Mouse (Mus musculus) CH12.LX (cell line): ENCODE measurements around the gene Tgfbr3. TPM values are rescaled to one million over a fixed set of nuclear protein-coding genes. Genes with fewer than 3 reads are reported as not detected.

Experiments used
- DNase-seq: peaks from one replicate; pipeline ENCODE4 v3.0.0-alpha.2; 2013; ENCODE audit errors: extremely low read depth
- H3K27ac ChIP-seq: 2 replicates; pipeline ENCODE4 v1.5.1; 2012; ENCODE audit warnings: low read depth, mild to moderate bottlenecking, control low read depth, moderate library complexity; ENCODE audit not compliant: insufficient read depth
- H3K27me3 ChIP-seq: replicated peaks from 2 replicates; pipeline ENCODE3; 2012; ENCODE audit warnings: inconsistent platforms
- H3K36me3 ChIP-seq, 2 experiments: replicated peaks in 1 of 2; 2 replicates each; pipeline versions ENCODE3 to v1.6.1; 2012; ENCODE audit warnings: inconsistent platforms in 1 of 2, low read length in 1 of 2, mild to moderate bottlenecking in 1 of 2, mixed read lengths in 1 of 2, moderate library complexity in 1 of 2; ENCODE audit not compliant: control insufficient read depth in 1 of 2, insufficient read depth in 1 of 2
- H3K4me1 ChIP-seq, 2 experiments: 2 replicates each; pipeline ENCODE4 v1.6.1; 2012; ENCODE audit warnings: inconsistent platforms in 1 of 2, moderate library complexity in 1 of 2; ENCODE audit not compliant: insufficient read depth in 2 of 2, control insufficient read depth in 1 of 2
- H3K4me2 ChIP-seq: 2 replicates; pipeline ENCODE4 v1.6.1; 2012; ENCODE audit warnings: low read depth, mild to moderate bottlenecking, control low read depth; ENCODE audit not compliant: poor library complexity, insufficient read depth, severe bottlenecking
- H3K4me3 ChIP-seq, 3 experiments: fragments of 150-350 bp in 1 of 3; sonication (generic) in 1 of 3; replicated peaks in 1 of 3; 2 replicates each; pipeline versions ENCODE3 to v1.5.1; 2011 to 2012; ENCODE audit warnings: low read depth in 2 of 3, low read length in 2 of 3, mild to moderate bottlenecking in 2 of 3, moderate library complexity in 2 of 3, control low read depth in 1 of 3, improper control_type of control experiment in 1 of 3, inconsistent platforms in 1 of 3, mixed read lengths in 1 of 3; ENCODE audit not compliant: poor library complexity in 1 of 3
- H3K79me2 ChIP-seq: replicated peaks from 2 replicates; pipeline ENCODE4 v1.6.1; 2012; ENCODE audit warnings: mild to moderate bottlenecking, moderate library complexity; ENCODE audit not compliant: control insufficient read depth, poor library complexity, insufficient read depth, severe bottlenecking; ENCODE audit errors: extremely low read depth
- H3K9ac ChIP-seq: 2 replicates; pipeline ENCODE4 v1.6.1; 2012; ENCODE audit warnings: low read depth, mild to moderate bottlenecking, control low read depth, moderate library complexity; ENCODE audit not compliant: insufficient read depth
- H3K9me3 ChIP-seq: replicated peaks from 2 replicates; pipeline ENCODE3; 2012; ENCODE audit warnings: low read length, inconsistent platforms, mixed read lengths
- CHD2 ChIP-seq: IDR thresholded peaks from 2 replicates; pipeline ENCODE4 v1.6.1; 2011; ENCODE audit warnings: low read length, improper control_type of control experiment
- ELF1 ChIP-seq: IDR thresholded peaks from 2 replicates; pipeline ENCODE4 v1.6.1; 2014; ENCODE audit warnings: low read depth, mild to moderate bottlenecking, inconsistent platforms, low read length, improper control_type of control experiment
- GABPA ChIP-seq: IDR thresholded peaks from 2 replicates; pipeline ENCODE4 v1.6.1; 2012; ENCODE audit warnings: low read depth, low read length, improper control_type of control experiment, inconsistent platforms; ENCODE audit not compliant: insufficient replicate concordance
- IRF4 ChIP-seq: IDR thresholded peaks from 2 replicates; pipeline ENCODE4 v1.6.1; 2014; ENCODE audit warnings: low read depth, mild to moderate bottlenecking, inconsistent platforms, low read length, improper control_type of control experiment
- KAT2A ChIP-seq: IDR thresholded peaks from 2 replicates; pipeline ENCODE4 v1.6.1; 2012; ENCODE audit warnings: low read length, improper control_type of control experiment, inconsistent platforms; ENCODE audit not compliant: insufficient replicate concordance
- MAFK ChIP-seq: IDR thresholded peaks from 2 replicates; pipeline ENCODE4 v1.6.1; 2011; ENCODE audit warnings: low read length, improper control_type of control experiment; ENCODE audit not compliant: insufficient replicate concordance
- MAZ ChIP-seq: IDR thresholded peaks from 2 replicates; pipeline ENCODE4 v1.6.1; 2012; ENCODE audit warnings: low read depth, mild to moderate bottlenecking, inconsistent platforms, low read length, improper control_type of control experiment, moderate library complexity
- MYC ChIP-seq: IDR thresholded peaks from 2 replicates; pipeline ENCODE4 v1.6.1; 2011; ENCODE audit warnings: low read depth, mild to moderate bottlenecking, improper control_type of control experiment, low read length
- NELFE ChIP-seq: IDR thresholded peaks from 2 replicates; pipeline ENCODE4 v1.6.1; 2011; ENCODE audit warnings: low read depth, low read length, improper control_type of control experiment
- POLR2A ChIP-seq: IDR thresholded peaks from 2 replicates; pipeline ENCODE4 v1.6.1; 2011; ENCODE audit warnings: low read depth, mild to moderate bottlenecking, improper control_type of control experiment, low read length
- SIN3A ChIP-seq: IDR thresholded peaks from 2 replicates; pipeline ENCODE4 v1.6.1; 2012; ENCODE audit warnings: low read length, improper control_type of control experiment, inconsistent platforms
- TBP ChIP-seq: conservative IDR thresholded peaks from 2 replicates; pipeline ENCODE4 v1.6.1; 2011; ENCODE audit warnings: low read depth, low read length, improper control_type of control experiment
- USF2 ChIP-seq: conservative IDR thresholded peaks from 2 replicates; pipeline ENCODE4 v1.6.1; 2011; ENCODE audit warnings: low read depth, low read length, improper control_type of control experiment
- ZKSCAN1 ChIP-seq: IDR thresholded peaks from 2 replicates; pipeline ENCODE4 v1.6.1; 2012; ENCODE audit warnings: low read depth, inconsistent platforms, low read length, improper control_type of control experiment, borderline replicate concordance
- dilution Hi-C: fragments of 300-500 bp; cut with MboI; formaldehyde crosslinking; loops from 2 replicates; pipeline ENCODE4 v1.14.3; 2020; ENCODE audit warnings: low sequenced_read_pairs; ENCODE audit not compliant: extremely low pct_unique_long_range_greater_than_20kb, extremely low pct_ligation_motif_present
- in situ Hi-C: fragments of 300-500 bp; cut with MboI; formaldehyde crosslinking; loops from 3 replicates; pipeline ENCODE4 v1.14.3; 2019; ENCODE audit warnings: low sequenced_read_pairs, low pct_ligation_motif_present, low pct_unique_long_range_greater_than_20kb, mixed read lengths
- polyA plus RNA-seq: library from polyadenylated mRNA; unstranded; fragments of >175 nt; gene quantifications from 2 replicates; pipeline ENCODE4 v1.2.1, GENCODE M21; 2012; ENCODE audit warnings: low read depth; ENCODE audit not compliant: insufficient read length
- total RNA-seq, 2 experiments: library from RNA; depleted of rRNA; stranded (reverse); fragments of 300-350 nt in 1 of 2; fragments of >200 nt in 1 of 2; gene quantifications; 2 replicates each; pipeline ENCODE4 v1.2.3; 2012 to 2014

Tgfbr3 gene
- total and polyA plus RNA-seq, 3 experiments = 0.13 to 0.46 (median 0.30) TPM

DNA sequence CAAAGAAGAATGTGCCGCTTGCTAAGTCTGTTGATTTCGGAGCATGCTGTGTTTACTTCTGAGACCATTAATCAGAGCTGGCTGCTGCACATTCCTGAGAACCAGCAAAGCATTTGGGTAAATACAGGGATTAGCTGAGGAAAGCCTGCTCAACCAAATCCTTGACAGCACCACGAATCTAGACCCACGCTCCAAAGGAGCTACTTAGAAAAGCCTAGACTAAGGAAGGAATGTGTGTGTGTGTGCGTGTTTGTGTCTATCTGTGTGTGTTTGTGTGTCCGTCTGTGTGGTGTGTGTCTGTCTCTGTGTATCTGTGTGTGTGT is 20.5 kb downstream of the Tgfbr3 start:
- no peaks in the 10 kb centered on the region for H3K27me3 ChIP-seq
- DNase-seq = no peak
- dilution Hi-C loops (no loop called here), in situ Hi-C loops (no loop called here)
- H3K27ac ChIP-seq = no peak overlapping the region
- peaks cover 0 to 2% of the 10 kb centered on the region in 2 experiments; a peak in 2 of 4 replicates for H3K4me1 ChIP-seq
- H3K4me3 ChIP-seq = no peak overlapping the region
- no peak overlapping the region for H3K9ac ChIP-seq
- TF ChIP-seq POLR2A (no peak), MAZ (no peak)
- no peaks in the 10 kb centered on the region for H3K36me3 ChIP-seq
- no peak overlapping the region for H3K4me2 ChIP-seq
- H3K79me2 ChIP-seq = no peaks in the 10 kb centered on the region
- H3K9me3 ChIP-seq = no peaks in the 10 kb centered on the region

- H3K9ac ChIP-seq = no peak overlapping the region
- no peak overlapping the region for H3K4me3 ChIP-seq
- TF ChIP-seq GABPA = no peak
- TF ChIP-seq TBP = no peak
- no peak for TF ChIP-seq NELFE
- no peak for TF ChIP-seq ZKSCAN1
- TF ChIP-seq KAT2A = no peak
- no peak for TF ChIP-seq CHD2
- no peak for TF ChIP-seq IRF4
- TF ChIP-seq MYC = no peak
- no peak for TF ChIP-seq USF2
- no peak for TF ChIP-seq MAZ
- TF ChIP-seq ELF1 = no peak
- no peak for TF ChIP-seq SIN3A
- no peak for TF ChIP-seq MAFK
- TF ChIP-seq, all 38 proteins: peak for 0
- no peak for DNase-seq
- no peaks in the 10 kb centered on the region for H3K9me3 ChIP-seq
- H3K4me2 ChIP-seq = no peak overlapping the region
- in situ Hi-C loops (no loop called here), dilution Hi-C loops (no loop called here)
- no peaks in the 10 kb centered on the region for H3K27me3 ChIP-seq
- H3K4me1 ChIP-seq = peaks cover 0 to 2% of the 10 kb centered on the region in 2 experiments; a peak in 2 of 4 replicates
- H3K36me3 ChIP-seq = no peaks in the 10 kb centered on the region
- no peak overlapping the region for H3K27ac ChIP-seq
- no peaks in the 10 kb centered on the region for H3K79me2 ChIP-seq
Observed at GRCm38 (mm10) chr5:107268121-107269005, 21.1 kb downstream of the Tgfbr3 start.
